Mouse (Mus musculus): ENCODE results near the gene Mrpl45.

GRCm38 (mm10) chr11:97345446-97345845, 29.9 kb downstream of the Mrpl45 start:
- TF ChIP-seq CTCF (conservative IDR thresholded peaks at IDR 0.05; ENCODE audit: insufficient read depth, insufficient read length, low read depth, low read length), result no peak
- TF ChIP-seq POLR2A (IDR thresholded peaks at IDR 0.05; ENCODE audit: low read depth, low read length), result no peak

Measured in kidney, adult 2 months (tissue).